Mouse (Mus musculus): ENCODE measurements around the gene Ctu2. TPM values are rescaled to one million over a fixed set of nuclear protein-coding genes. Genes with fewer than 3 reads are reported as not detected.

Gene Ctu2
- 51.0 TPM for total RNA-seq (2023)

GRCm38 (mm10) chr8:122475580-122476320, at the start of gene Ctu2, which contains the start of gene Rnf166:
Gene Ctu2, plus strand, starts transcription at chr8:122476143.
Gene Rnf166, minus strand, starts transcription at chr8:122476064.

GRCm38 (mm10) chr8:122432443-122433268, 43.3 kb upstream of the Ctu2 start, which contains the start of gene Cyba:
Gene Cyba, minus strand, starts transcription at chr8:122432930.

GRCm38 (mm10) chr8:122443262-122444006, 32.5 kb upstream of the Ctu2 start, which contains the start of gene Mvd:
Gene Mvd, minus strand, starts transcription at chr8:122443422.

GRCm38 (mm10) chr8:122460524-122461472, 15.1 kb upstream of the Ctu2 start, which contains the start of gene Snai3:
Gene Snai3, minus strand, starts transcription at chr8:122460733.

Other genes with a start within 250 kb of the Ctu2 start
- 37.6 TPM for gene Zfpm1, start 194.0 kb upstream of the Ctu2 start, total RNA-seq (2023)
- not detected for gene Trhr2, start 115.4 kb upstream of the Ctu2 start, total RNA-seq (2023)
- gene Zc3h18, start 99.5 kb upstream of the Ctu2 start, total RNA-seq (2023), result 94.7 TPM
- gene Il17c, start 54.1 kb upstream of the Ctu2 start, total RNA-seq (2023), result not detected
- gene Cyba, start 43.2 kb upstream of the Ctu2 start, total RNA-seq (2023), result 140 TPM
- gene Mvd, start 32.7 kb upstream of the Ctu2 start, total RNA-seq (2023), result 11.3 TPM
- 9.0 TPM for gene Snai3, start 15.4 kb upstream of the Ctu2 start, total RNA-seq (2023)
- 99.1 TPM for gene Rnf166, start 79 bp upstream of the Ctu2 start, total RNA-seq (2023)
- 43.8 TPM for gene Piezo1, start 75.2 kb downstream of the Ctu2 start, total RNA-seq (2023)
- 75.3 TPM for gene Cdt1, start 91.9 kb downstream of the Ctu2 start, total RNA-seq (2023)
- gene Aprt, start 100.8 kb downstream of the Ctu2 start, total RNA-seq (2023), result 96.5 TPM
- gene Galns, start 135.3 kb downstream of the Ctu2 start, total RNA-seq (2023), result 13.4 TPM
- gene Trappc2l, start 135.5 kb downstream of the Ctu2 start, total RNA-seq (2023), result 42.0 TPM
- not detected for gene Pabpn1l, start 146.6 kb downstream of the Ctu2 start, total RNA-seq (2023)
- gene Cbfa2t3, start 223.0 kb downstream of the Ctu2 start, total RNA-seq (2023), result 6.0 TPM

Data from CD8-positive naive resting alpha-beta T cell, adult 57 days (primary cell).